Mouse (Mus musculus) intestine, embryonic 15.5 days (tissue): ENCODE measurements around the gene Rbms3. TPM values are rescaled to one million over a fixed set of nuclear protein-coding genes. Genes with fewer than 3 reads are reported as not detected.

Experiments used
- ATAC-seq: fragments of 200-750 bp; cut with Nextera tagmentation; 2 replicates; pipeline ENCODE4 v1.8.0; 2017; ENCODE audit warnings: moderate TSS enrichment, moderate library complexity
- H3K27ac ChIP-seq: fragments of 300-500 bp; sonication (generic); 2 replicates; pipeline ENCODE4 v1.5.1; 2015; ENCODE audit warnings: mild to moderate bottlenecking, inconsistent platforms
- H3K27me3 ChIP-seq: fragments of 300-500 bp; sonication (generic); replicated peaks from 2 replicates; pipeline ENCODE4 v1.6.1; 2015; ENCODE audit warnings: inconsistent platforms
- H3K36me3 ChIP-seq: fragments of 300-500 bp; sonication (generic); 2 replicates; pipeline ENCODE4 v1.6.1; 2015; ENCODE audit warnings: inconsistent platforms
- H3K4me1 ChIP-seq: fragments of 300-500 bp; sonication (generic); replicated peaks from 2 replicates; pipeline ENCODE4 v1.6.1; 2015; ENCODE audit warnings: inconsistent platforms
- H3K4me2 ChIP-seq: fragments of 300-500 bp; sonication (generic); replicated peaks from 2 replicates; pipeline ENCODE4 v1.6.1; 2015; ENCODE audit warnings: mild to moderate bottlenecking, inconsistent platforms
- H3K4me3 ChIP-seq: fragments of 300-500 bp; sonication (generic); replicated peaks from 2 replicates; pipeline ENCODE4 v1.5.1; 2015; ENCODE audit warnings: inconsistent platforms
- H3K9ac ChIP-seq: fragments of 300-500 bp; sonication (generic); 2 replicates; pipeline ENCODE4 v1.6.1; 2015; ENCODE audit warnings: inconsistent platforms
- H3K9me3 ChIP-seq: fragments of 300-500 bp; sonication (generic); 2 replicates; pipeline ENCODE4 v1.6.1; 2016; ENCODE audit warnings: inconsistent platforms
- WGBS: fragments of 180-500 bp; shearing (Covaris S2); methylation state at CpG from one replicate; pipeline ENCODE4 v1.1.7; 2015; 5-methylcytosine and 5-hydroxymethylcytosine counted together
- polyA plus RNA-seq: library from polyadenylated mRNA; unstranded; fragments of >200 nt; fragmentation: Nextera tagmentation; extraction: Ambion mirVana; gene quantifications from 2 replicates; pipeline ENCODE4 v1.2.1, GENCODE M21; 2015

Gene Rbms3
- polyA plus RNA-seq, 1 experiment from 2014 or later, result 53.0 TPM

DNA sequence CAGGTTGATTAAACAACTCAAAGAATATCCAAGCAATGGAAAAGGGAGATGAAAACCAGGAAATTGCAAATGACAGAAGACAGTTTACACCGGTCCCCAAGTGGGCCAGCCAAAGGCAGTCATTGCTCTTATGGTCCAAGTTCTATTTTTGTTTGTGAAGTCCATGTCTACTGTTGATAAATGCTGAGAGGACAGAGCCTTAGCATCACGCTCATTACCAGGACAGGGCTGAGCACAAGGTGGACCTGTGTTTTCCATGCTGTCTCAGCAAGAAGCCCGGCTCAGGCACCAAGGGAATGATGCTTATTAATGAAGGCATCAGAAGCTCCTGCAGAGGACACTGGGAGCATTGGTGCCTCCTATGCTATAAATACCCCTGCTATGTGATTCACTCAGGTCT, 618.9 kb downstream of the Rbms3 start:
- ATAC-seq, result no peak
- Histone ChIP-seq H3K9me3 (no peaks in the 10 kb centered on the region), H3K4me1 (no peaks in the 10 kb centered on the region), H3K9ac (no peak overlapping the region), H3K27me3 (no peaks in the 10 kb centered on the region), H3K36me3 (no peaks in the 10 kb centered on the region), H3K27ac (no peak overlapping the region), H3K4me2 (no peak overlapping the region), H3K4me3 (no peak overlapping the region)
- 82% methylated on average over 3 of the region's 3 CpGs for WGBS

DNA sequence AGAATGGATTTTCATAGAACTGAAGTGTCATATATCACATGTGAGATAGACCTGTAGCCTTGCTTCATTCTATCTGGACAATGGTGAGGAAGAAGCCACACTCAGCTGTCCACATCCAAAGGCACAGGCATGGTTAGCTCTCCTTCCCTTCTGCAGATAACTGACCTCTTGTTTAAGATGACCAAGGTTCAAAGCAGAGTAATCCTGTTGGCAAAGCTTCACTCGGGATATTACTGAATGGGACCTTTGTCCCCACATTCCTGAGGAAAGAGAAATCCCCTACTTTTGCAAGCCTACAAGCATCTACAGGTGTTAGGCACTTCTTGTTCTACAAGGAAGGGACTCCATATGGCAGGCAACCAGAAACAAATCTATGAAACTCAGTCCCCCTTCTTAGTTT, 621.5 kb downstream of the Rbms3 start:
- Histone ChIP-seq H3K4me3 (no peak overlapping the region), H3K9me3 (no peaks in the 10 kb centered on the region), H3K4me1 (no peaks in the 10 kb centered on the region), H3K4me2 (no peak overlapping the region), H3K27ac (no peak overlapping the region), H3K36me3 (no peaks in the 10 kb centered on the region), H3K27me3 (no peaks in the 10 kb centered on the region), H3K9ac (no peak overlapping the region)
- ATAC-seq, result 0 out of 2 replicates have a peak, but pooled peaks have one; percentile 45
- 48% methylated on average over 1 of the region's 1 CpGs for WGBS

DNA sequence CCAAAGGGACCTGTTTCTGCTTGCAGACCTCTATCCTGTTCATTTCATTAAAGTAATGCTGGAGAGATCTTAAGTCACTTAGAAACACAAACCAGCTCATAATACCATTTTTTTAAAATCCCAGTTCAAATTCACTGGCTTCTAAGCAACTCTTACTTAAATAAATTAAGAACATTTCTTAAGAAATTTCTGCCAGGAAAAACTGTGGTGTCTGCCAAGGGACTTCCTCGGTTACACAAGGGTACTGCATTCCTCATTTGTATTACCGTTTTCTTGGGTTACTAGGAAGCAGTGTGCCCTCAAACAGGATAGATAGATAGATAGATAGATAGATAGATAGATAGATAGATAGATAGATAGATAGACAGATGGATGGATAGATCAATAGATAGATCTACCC, 627.6 kb downstream of the Rbms3 start:
- H3K36me3 ChIP-seq, result no peaks in the 10 kb centered on the region
- H3K4me1 ChIP-seq, result no peaks in the 10 kb centered on the region
- H3K27ac ChIP-seq, result no peak overlapping the region
- H3K4me3 ChIP-seq, result no peak overlapping the region
- no peak for ATAC-seq
- H3K4me2 ChIP-seq, result no peak overlapping the region
- H3K9ac ChIP-seq, result no peak overlapping the region
- H3K9me3 ChIP-seq, result no peaks in the 10 kb centered on the region; the same call in 1 of the 2 replicates
- H3K27me3 ChIP-seq, result no peaks in the 10 kb centered on the region
- 66% methylated on average over 2 of the region's 2 CpGs for WGBS

DNA sequence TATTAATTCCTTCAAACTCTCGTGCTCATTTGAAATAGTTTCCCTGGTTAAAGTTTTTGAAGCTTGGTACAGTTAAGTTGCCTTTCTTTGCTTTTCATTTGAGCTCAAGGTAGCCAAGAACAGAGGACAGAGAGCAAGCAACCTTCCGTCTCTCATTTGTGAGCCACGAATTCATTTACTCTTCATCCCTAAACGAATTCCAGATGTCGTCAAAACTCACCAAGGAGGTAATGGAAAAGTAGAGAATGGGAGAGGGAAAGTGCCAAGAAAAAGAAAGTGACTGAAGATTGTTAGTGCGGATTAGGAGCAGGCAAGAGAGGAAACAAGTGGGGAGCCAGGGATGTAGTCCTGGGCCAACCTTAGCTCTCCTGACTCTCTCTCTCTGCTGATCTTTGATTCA, 630.5 kb downstream of the Rbms3 start:
- WGBS, result 67% methylated on average over 6 of the region's 6 CpGs
- no peak for ATAC-seq
- H3K9me3 ChIP-seq, result no peaks in the 10 kb centered on the region; the same call in 1 of the 2 replicates
- no peaks in the 10 kb centered on the region for H3K36me3 ChIP-seq
- no peak overlapping the region for H3K9ac ChIP-seq
- H3K4me3 ChIP-seq, result no peak overlapping the region
- H3K4me1 ChIP-seq, result no peaks in the 10 kb centered on the region
- no peaks in the 10 kb centered on the region for H3K27me3 ChIP-seq
- H3K27ac ChIP-seq, result no peak overlapping the region
- H3K4me2 ChIP-seq, result no peak overlapping the region

DNA sequence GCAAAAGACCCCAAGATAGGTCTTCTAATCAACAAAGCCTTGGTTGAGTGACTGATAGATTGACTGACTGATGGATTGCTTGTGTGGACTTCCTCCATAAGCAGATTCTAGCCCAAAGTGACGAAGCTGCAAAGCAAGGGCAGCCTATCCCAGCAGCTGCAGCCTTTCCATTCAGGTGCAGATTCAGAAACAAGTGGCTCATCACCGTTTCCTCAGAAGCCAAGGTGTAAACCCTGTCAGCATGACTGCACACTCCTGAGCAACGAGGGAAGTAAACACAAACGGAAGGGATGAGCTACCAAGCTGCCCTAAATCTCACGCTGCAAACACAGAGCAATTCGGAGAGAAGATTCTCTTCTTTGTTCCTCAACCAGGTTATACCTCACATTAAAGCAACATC, 639.4 kb downstream of the Rbms3 start:
- no peaks in the 10 kb centered on the region for H3K36me3 ChIP-seq
- WGBS, result 80% methylated on average over 6 of the region's 6 CpGs
- no peaks in the 10 kb centered on the region for H3K4me1 ChIP-seq
- ATAC-seq, result no peak
- no peak overlapping the region for H3K4me2 ChIP-seq
- no peak overlapping the region for H3K27ac ChIP-seq
- no peak overlapping the region for H3K4me3 ChIP-seq
- no peak overlapping the region for H3K9ac ChIP-seq
- H3K9me3 ChIP-seq, result no peaks in the 10 kb centered on the region
- H3K27me3 ChIP-seq, result no peaks in the 10 kb centered on the region

DNA sequence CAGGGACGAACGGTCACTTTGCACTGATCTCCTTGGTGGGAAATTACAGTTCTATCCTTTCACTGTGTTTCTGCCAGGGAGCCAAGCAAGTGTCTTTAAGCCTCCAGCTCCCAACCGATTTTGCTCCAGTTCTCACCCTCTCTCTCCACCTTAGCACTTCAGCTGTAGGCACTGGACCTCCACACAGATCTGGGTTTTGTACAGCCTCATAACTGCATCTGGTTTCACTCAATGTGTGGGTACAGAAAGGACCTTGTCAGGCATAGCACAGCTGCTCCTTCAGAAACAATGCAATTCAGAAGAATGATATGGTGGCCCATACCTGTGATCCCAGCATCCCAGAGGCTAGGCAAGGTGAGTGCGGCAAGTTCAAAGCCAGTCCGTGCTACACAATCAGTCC, 648.9 kb downstream of the Rbms3 start:
- H3K9ac ChIP-seq, result no peak overlapping the region
- WGBS, result 73% methylated on average over 5 of the region's 5 CpGs
- H3K27me3 ChIP-seq, result no peaks in the 10 kb centered on the region

DNA sequence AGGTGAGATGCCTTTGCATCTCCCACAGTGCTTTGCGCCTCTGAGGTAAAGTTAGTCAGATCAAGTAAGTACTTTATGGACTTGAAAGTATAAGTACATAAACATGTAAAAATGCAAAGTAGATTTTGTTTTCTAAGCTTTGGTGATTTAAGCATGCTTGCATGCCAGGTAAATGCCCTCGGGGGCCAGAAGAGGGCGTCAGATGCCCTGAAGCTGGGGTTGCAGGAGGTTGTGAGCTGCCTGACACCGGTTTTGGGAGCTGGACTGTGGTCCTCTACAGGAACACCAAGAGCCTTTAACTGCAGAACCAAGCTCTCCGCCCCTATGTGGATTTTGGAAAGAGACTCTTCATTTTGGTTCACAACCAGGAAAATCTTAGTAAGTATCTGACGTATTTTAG, 652.3 kb downstream of the Rbms3 start:
- no peak overlapping the region for H3K27ac ChIP-seq
- H3K9me3 ChIP-seq, result no peaks in the 10 kb centered on the region
- H3K4me1 ChIP-seq, result no peaks in the 10 kb centered on the region
- WGBS, result 86% methylated on average over 6 of the region's 6 CpGs
- H3K4me3 ChIP-seq, result no peak overlapping the region
- H3K9ac ChIP-seq, result no peak overlapping the region
- no peak for ATAC-seq
- H3K36me3 ChIP-seq, result no peaks in the 10 kb centered on the region
- H3K27me3 ChIP-seq, result no peaks in the 10 kb centered on the region
- H3K4me2 ChIP-seq, result no peak overlapping the region

More for the DNA sequence above, 648.9 kb downstream of the Rbms3 start:
- H3K4me3 ChIP-seq, result no peak overlapping the region
- no peak overlapping the region for H3K27ac ChIP-seq
- ATAC-seq, result no peak
- H3K4me2 ChIP-seq, result no peak overlapping the region
- no peaks in the 10 kb centered on the region for H3K9me3 ChIP-seq
- H3K36me3 ChIP-seq, result no peaks in the 10 kb centered on the region
- H3K4me1 ChIP-seq, result no peaks in the 10 kb centered on the region

DNA sequence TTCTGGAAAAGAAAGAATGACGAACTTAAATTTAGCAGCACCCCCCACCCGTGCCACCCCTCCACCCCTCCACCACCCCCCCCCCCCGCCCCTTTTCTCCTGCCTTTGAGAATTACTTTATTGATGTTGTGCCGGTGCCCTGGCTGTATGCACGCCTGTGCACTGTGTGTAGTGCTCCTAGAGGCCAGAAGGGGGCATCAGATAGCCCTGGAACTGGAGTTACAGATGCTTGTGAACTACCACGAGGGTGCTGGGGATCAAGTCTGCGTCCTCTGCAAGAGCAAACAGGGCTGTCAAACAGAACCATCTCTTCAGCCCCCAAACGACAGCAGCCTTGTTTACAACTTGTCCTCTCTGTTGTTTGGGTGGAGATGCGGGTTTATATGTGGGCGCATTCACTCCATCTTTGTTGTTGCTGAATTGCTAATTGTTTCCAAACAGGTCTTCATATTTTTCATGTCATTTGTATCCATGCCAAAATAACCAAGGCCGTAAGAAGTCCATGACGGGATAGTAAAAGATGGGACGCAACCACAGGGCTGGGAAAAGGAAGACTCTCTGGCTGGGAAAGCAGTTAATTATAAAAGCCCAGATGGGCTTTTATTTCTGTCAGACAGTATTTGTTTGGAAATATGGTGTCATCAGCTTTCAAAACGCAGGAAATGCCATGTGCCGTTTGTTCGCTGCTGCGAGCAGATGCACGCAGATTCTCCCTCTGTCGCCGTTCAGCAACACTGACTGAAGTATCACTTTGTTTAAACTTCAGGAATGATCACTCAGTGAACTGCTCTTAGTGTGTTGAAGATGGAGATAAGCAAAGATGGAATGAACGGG, 652.9 kb downstream of the Rbms3 start:
- H3K4me2 ChIP-seq, result no peak overlapping the region
- H3K4me3 ChIP-seq, result no peak overlapping the region
- H3K27me3 ChIP-seq, result no peaks in the 10 kb centered on the region
- H3K9ac ChIP-seq, result no peak overlapping the region
- ATAC-seq, result no peak
- no peaks in the 10 kb centered on the region for H3K4me1 ChIP-seq
- no peaks in the 10 kb centered on the region for H3K36me3 ChIP-seq
- H3K9me3 ChIP-seq, result no peaks in the 10 kb centered on the region
- WGBS, result 68% methylated on average over 21 of the region's 21 CpGs
- H3K27ac ChIP-seq, result no peak overlapping the region

DNA sequence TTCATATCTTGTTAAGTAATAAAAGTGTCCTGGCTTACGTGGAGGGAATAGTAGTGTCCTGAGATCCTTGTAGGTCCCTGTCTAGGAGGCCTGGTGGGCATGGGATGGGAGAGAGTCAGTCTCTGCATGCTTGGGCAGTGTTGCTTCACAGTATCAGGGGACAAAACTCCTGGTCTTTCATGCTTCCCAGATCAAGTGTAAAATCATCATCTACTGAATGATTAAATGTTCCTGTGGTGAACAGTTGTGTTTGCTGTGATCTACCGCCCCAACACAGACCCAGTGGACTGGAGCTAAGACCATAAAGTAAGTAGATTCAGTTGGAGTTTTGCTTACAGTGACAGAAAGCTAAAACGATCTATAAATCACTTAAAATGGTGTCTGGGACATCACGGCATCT, 654.4 kb downstream of the Rbms3 start:
- H3K36me3 ChIP-seq, result no peaks in the 10 kb centered on the region
- no peaks in the 10 kb centered on the region for H3K27me3 ChIP-seq
- 69% methylated on average over 4 of the region's 4 CpGs for WGBS
- no peaks in the 10 kb centered on the region for H3K9me3 ChIP-seq
- H3K9ac ChIP-seq, result no peak overlapping the region
- no peak for ATAC-seq
- no peak overlapping the region for H3K27ac ChIP-seq
- no peak overlapping the region for H3K4me3 ChIP-seq
- H3K4me1 ChIP-seq, result no peaks in the 10 kb centered on the region
- no peak overlapping the region for H3K4me2 ChIP-seq

DNA sequence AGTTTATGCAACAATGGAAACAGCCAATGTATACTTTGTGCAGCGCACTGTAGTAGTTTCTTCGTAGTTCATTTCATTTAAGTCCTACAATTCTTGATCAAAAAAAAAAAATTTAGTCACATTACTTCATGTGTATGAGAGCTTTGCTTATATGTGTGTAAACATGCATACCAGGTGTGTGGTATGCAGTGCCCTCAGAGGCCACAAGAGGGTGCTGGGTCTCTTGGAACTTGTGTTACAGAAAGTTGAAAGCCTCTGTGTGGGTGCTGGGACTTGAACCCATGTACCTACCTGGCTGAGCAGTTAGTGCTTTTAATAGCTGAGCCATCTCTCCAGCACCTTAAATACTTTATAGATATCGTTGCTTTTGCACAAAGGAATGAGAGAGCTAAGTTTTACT, 655.6 kb downstream of the Rbms3 start:
- no peak overlapping the region for H3K9ac ChIP-seq
- no peaks in the 10 kb centered on the region for H3K27me3 ChIP-seq
- H3K4me3 ChIP-seq, result no peak overlapping the region
- no peak overlapping the region for H3K27ac ChIP-seq
- no peaks in the 10 kb centered on the region for H3K36me3 ChIP-seq
- H3K4me2 ChIP-seq, result no peak overlapping the region
- WGBS, result 94% methylated on average over 3 of the region's 3 CpGs
- no peaks in the 10 kb centered on the region for H3K4me1 ChIP-seq
- no peak for ATAC-seq
- no peaks in the 10 kb centered on the region for H3K9me3 ChIP-seq

DNA sequence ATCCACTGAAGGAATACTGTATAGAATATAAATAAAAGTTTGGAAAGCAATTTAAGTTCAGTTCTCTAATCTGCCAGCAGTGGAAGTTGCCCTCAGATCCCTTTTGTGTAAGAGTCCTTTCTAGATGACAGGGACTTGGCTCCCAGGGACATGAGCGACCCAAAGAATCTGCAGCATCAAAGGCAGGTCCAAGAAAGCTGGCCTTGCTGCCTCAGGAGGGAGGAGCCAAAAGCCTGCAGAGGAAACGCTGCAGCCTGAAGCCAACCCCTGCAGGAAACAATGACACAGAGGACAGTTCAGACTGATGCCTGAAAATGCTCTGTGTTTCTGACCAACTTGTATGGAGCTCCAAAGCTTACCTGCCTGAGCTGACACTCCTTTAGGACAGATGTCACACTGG, 656.1 kb downstream of the Rbms3 start:
- H3K4me3 ChIP-seq, result no peak overlapping the region
- no peaks in the 10 kb centered on the region for H3K27me3 ChIP-seq
- no peak for ATAC-seq
- no peak overlapping the region for H3K4me2 ChIP-seq
- no peaks in the 10 kb centered on the region for H3K36me3 ChIP-seq
- no peak overlapping the region for H3K27ac ChIP-seq
- no peak overlapping the region for H3K9ac ChIP-seq
- no peaks in the 10 kb centered on the region for H3K9me3 ChIP-seq
- no peaks in the 10 kb centered on the region for H3K4me1 ChIP-seq
- 44% methylated on average over 2 of the region's 2 CpGs for WGBS

DNA sequence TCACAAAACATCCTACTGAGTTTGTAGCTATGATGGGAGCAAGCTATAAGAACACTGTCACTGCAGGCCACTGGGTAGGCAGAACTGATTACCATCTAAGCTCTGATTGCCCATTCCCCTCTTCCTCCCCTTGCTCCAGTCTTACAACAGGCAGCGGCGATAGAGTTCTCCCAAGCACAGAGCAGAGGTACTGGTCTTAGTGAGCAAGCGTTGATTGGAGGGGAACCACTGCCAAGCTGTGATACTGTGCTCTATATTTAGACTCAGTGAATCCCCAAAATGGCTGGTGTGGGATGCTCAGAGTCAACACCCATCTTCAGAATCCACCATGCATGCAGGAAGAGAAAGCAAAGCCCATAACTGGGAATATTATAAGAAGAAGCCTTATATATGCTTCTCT, 662.4 kb downstream of the Rbms3 start:
- ATAC-seq, result no peak
- Histone ChIP-seq H3K4me1 (no peaks in the 10 kb centered on the region), H3K4me3 (no peak overlapping the region), H3K27ac (no peak overlapping the region), H3K9ac (no peak overlapping the region), H3K27me3 (no peaks in the 10 kb centered on the region), H3K9me3 (no peaks in the 10 kb centered on the region), H3K4me2 (no peak overlapping the region), H3K36me3 (no peaks in the 10 kb centered on the region)
- WGBS, result 94% methylated on average over 3 of the region's 3 CpGs

DNA sequence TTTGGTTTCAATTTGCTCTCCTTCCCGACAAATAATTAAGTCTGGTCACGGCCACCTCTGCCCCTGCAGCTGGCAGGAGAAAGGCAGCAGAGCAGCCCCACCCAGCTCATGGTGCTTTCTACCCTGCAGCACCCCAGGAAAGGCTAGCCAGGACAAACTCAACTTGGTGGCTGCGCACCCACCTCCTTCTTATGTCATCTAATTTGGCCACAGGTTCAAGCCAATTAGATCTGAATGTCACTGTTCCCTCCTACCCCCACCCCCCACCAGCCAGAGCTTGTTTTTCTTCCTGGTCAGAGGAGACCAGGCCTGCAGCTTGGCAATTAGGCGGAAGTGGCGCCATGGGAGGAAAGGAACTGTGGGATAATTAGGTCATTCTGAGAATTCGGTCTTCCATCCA, 664.0 kb downstream of the Rbms3 start:
- Histone ChIP-seq H3K9ac (no peak overlapping the region), H3K4me3 (no peak overlapping the region), H3K27me3 (no peaks in the 10 kb centered on the region), H3K9me3 (no peaks in the 10 kb centered on the region), H3K4me1 (no peaks in the 10 kb centered on the region), H3K27ac (no peak overlapping the region), H3K36me3 (no peaks in the 10 kb centered on the region), H3K4me2 (no peak overlapping the region)
- 80% methylated on average over 6 of the region's 6 CpGs for WGBS
- ATAC-seq, result no peak
